Mouse (Mus musculus) megakaryocyte, embryonic 14.5 days (primary cell): ENCODE results near the gene Trpm5. TPM values are rescaled to one million over a fixed set of nuclear protein-coding genes. Genes with fewer than 3 reads are reported as not detected.

Source experiments
- H3K27me3 ChIP-seq: replicated peaks from 2 replicates; pipeline ENCODE3; 2012; ENCODE audit warnings: inconsistent platforms
- H3K36me3 ChIP-seq: replicated peaks from 2 replicates; pipeline ENCODE3; 2012; ENCODE audit warnings: low read length, inconsistent platforms, mixed read lengths
- H3K4me1 ChIP-seq: 2 replicates; pipeline ENCODE4 v1.6.1; 2012; ENCODE audit warnings: inconsistent platforms
- H3K4me3 ChIP-seq: replicated peaks from 2 replicates; pipeline ENCODE3; 2012; ENCODE audit warnings: moderate library complexity, mild to moderate bottlenecking, inconsistent platforms
- H3K9me3 ChIP-seq: 2 replicates; pipeline ENCODE4 v1.6.1; 2012; ENCODE audit warnings: inconsistent platforms
- FLI1 ChIP-seq: IDR thresholded peaks from 2 replicates; pipeline ENCODE4 v1.6.1; 2012; ENCODE audit warnings: low read length, inconsistent platforms, mixed read lengths
- GATA1 ChIP-seq: IDR thresholded peaks from 3 replicates; pipeline ENCODE4 v1.6.1; 2012; ENCODE audit warnings: mixed read lengths, low read length, inconsistent platforms, borderline replicate concordance
- polyA plus RNA-seq: library from polyadenylated mRNA; stranded (reverse); fragments of >175 nt; gene quantifications from 2 replicates; pipeline ENCODE4 v1.2.3, GENCODE M21; 2012; ENCODE audit warnings: low replicate concordance; ENCODE audit not compliant: insufficient read depth

The Trpm5 gene
- polyA plus RNA-seq, 1 experiment, result not detected

DNA sequence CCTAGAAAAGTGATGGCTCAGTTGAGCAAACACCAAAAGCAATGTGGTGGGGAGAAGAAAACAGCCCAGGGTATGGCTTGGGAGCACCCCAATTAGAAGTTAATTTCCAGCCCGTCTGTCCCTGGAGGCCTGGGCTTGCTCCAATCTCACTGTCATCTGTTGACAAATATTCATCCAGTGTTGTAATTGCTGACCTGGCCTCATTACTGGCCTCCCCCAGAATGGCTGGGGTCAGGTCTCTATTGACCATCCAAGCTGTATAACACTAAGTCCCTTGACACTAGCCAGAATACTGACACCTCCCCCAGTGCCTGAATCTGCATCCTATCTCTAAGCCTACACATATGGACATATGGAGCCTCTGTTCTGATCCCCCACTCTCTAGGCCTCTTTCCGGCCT lies 17.1 kb downstream of the Trpm5 start:
- no peak for TF ChIP-seq FLI1
- no peak for TF ChIP-seq GATA1
- H3K27me3 ChIP-seq, result peaks cover 90% of the 10 kb centered on the region

GRCm38 (mm10) chr7:143075394-143075793 lies 19.0 kb downstream of the Trpm5 start:
- TF ChIP-seq FLI1, result no peak
- no peak for TF ChIP-seq GATA1
- no peak overlapping the region for H3K4me3 ChIP-seq

More for the DNA sequence above, 17.1 kb downstream of the Trpm5 start:
- Histone ChIP-seq H3K9me3 (no peaks in the 10 kb centered on the region), H3K36me3 (no peaks in the 10 kb centered on the region), H3K4me3 (no peak overlapping the region), H3K4me1 (peaks cover 34% of the 10 kb centered on the region)

DNA sequence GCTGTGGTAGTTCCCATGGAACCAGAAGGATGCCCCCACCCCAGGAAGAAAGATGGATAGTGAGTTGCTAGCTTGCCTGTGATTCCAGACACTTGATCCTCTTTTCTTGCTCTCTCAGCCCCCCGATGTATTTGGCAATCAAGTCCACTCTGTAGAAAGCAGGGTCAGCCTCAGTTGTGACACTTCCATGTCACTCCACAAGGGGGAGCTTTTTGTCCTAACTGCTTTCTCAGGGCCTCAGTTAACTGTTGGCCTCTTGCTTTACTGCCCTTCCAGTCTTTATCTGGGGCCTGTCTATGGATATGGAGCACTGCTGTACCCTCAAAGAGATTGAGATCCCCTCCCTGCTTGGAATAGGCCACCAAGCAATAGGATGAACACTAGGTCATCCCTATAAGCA lies 21.4 kb downstream of the Trpm5 start:
- Histone ChIP-seq H3K4me3 (no peak overlapping the region), H3K27me3 (peaks cover 47% of the 10 kb centered on the region), H3K4me1 (peaks cover 54% of the 10 kb centered on the region), H3K36me3 (peaks cover 37% of the 10 kb centered on the region), H3K9me3 (no peaks in the 10 kb centered on the region)
- TF ChIP-seq GATA1, result no peak
- no peak for TF ChIP-seq FLI1

More at GRCm38 (mm10) chr7:143075394-143075793, 19.0 kb downstream of the Trpm5 start:
- H3K27me3 ChIP-seq, result peaks cover 70% of the 10 kb centered on the region
- H3K4me1 ChIP-seq, result peaks cover 38% of the 10 kb centered on the region
- peaks cover 16% of the 10 kb centered on the region for H3K36me3 ChIP-seq
- H3K9me3 ChIP-seq, result no peaks in the 10 kb centered on the region

GRCm38 (mm10) chr7:143072605-143073004 lies 21.8 kb downstream of the Trpm5 start:
- H3K4me1 ChIP-seq, result peaks cover 59% of the 10 kb centered on the region
- H3K27me3 ChIP-seq, result peaks cover 42% of the 10 kb centered on the region
- TF ChIP-seq FLI1 (no peak), GATA1 (no peak)
- H3K4me3 ChIP-seq, result no peak overlapping the region
- peaks cover 41% of the 10 kb centered on the region for H3K36me3 ChIP-seq
- H3K9me3 ChIP-seq, result no peaks in the 10 kb centered on the region

GRCm38 (mm10) chr7:143070506-143071070 lies 23.9 kb downstream of the Trpm5 start:
- H3K9me3 ChIP-seq, result no peaks in the 10 kb centered on the region
- TF ChIP-seq FLI1, result no peak
- no peak for TF ChIP-seq GATA1
- peaks cover 22% of the 10 kb centered on the region for H3K27me3 ChIP-seq
- peaks cover 79% of the 10 kb centered on the region for H3K4me1 ChIP-seq
- H3K4me3 ChIP-seq, result peak overlapping the region; percentile 96
- peaks cover 62% of the 10 kb centered on the region for H3K36me3 ChIP-seq

GRCm38 (mm10) chr7:143069751-143070400 lies 24.6 kb downstream of the Trpm5 start:
- TF ChIP-seq FLI1, result no peak
- TF ChIP-seq GATA1, result no peak
- H3K4me1 ChIP-seq, result peaks cover 81% of the 10 kb centered on the region
- no peaks in the 10 kb centered on the region for H3K9me3 ChIP-seq
- H3K36me3 ChIP-seq, result peaks cover 69% of the 10 kb centered on the region
- peaks cover 15% of the 10 kb centered on the region for H3K27me3 ChIP-seq
- peak overlapping the region; percentile 96 for H3K4me3 ChIP-seq

DNA sequence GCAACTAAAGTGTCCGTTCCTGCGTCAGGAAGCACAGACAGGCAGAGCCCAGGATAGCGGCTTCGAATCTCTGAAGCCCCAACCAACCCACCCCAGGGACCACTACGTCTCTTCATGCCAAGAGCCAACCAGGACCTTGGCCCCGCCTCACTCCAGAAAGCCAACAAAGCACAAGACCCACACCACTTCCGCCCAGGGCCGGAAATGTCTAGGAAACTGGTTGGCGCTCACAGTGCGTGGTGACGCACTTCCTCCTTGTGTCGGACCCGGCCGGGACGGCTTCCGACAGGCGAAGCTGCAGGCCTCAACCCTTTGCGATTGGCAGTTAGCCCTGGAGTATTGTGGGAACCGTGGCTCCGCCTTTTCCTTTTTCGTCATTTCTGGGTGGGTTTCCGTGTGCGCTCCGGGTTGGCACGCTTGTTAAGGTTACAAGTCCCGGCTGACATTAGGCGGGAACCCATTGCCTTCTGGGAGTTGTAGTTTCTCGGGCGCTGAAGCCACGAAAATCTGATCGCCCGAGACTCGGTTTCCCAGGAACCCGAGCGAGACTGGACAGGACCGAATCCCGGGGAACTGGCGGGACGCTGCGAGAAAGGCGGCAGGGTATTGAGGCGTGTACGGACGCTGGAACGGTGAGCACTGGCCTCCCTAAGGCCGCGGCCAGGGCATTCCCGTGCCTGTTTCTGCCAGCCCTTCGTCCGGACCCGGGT lies 25.4 kb downstream of the Trpm5 start, which contains the start of gene Tssc4:
Gene Tssc4 (plus strand): TSS at position 368 of the 710 bp plus-strand sequence.
- H3K36me3 ChIP-seq, result peaks cover 77% of the 10 kb centered on the region
- TF ChIP-seq GATA1 (no peak), FLI1 (peak; percentile 96)
- H3K4me1 ChIP-seq, result peaks cover 89% of the 10 kb centered on the region

DNA sequence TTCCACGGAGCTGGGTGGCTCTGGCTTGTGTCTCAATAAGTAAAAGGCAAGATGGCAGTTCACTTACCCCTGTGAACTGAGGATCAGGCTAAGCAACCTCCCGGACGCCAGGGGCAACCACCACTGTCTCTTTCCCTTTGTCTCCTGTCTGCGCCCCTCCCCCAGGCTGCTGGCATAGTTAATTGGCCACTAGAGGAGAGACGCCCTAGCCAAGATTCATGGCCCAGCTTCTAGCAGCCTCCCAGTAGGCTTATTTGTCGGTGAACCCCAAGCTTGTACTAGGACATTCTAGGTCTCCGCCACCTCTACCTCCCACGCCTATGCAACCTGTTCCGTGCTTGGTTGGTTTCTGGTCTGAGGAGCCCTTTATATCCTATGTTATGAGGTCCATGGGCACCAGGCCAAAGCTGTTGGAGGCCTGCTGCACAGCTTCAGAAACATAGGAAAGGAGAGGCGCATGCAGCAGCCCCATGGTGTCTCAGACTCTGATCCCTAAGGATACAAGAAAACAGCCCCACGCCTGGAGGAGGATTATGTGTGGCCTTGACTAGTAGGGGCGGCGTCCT lies 26.0 kb downstream of the Trpm5 start:
- Histone ChIP-seq H3K36me3 (peaks cover 83% of the 10 kb centered on the region), H3K27me3 (peaks cover 2% of the 10 kb centered on the region), H3K4me3 (peak overlapping the region; percentile 96), H3K9me3 (no peaks in the 10 kb centered on the region), H3K4me1 (peaks cover 92% of the 10 kb centered on the region)
- no peak for TF ChIP-seq FLI1
- no peak for TF ChIP-seq GATA1

More for the DNA sequence above, 25.4 kb downstream of the Trpm5 start, which contains the start of gene Tssc4:
- Histone ChIP-seq H3K9me3 (no peaks in the 10 kb centered on the region), H3K27me3 (peaks cover 7% of the 10 kb centered on the region), H3K4me3 (peak within 1 kb of the TSS; percentile 96)

DNA sequence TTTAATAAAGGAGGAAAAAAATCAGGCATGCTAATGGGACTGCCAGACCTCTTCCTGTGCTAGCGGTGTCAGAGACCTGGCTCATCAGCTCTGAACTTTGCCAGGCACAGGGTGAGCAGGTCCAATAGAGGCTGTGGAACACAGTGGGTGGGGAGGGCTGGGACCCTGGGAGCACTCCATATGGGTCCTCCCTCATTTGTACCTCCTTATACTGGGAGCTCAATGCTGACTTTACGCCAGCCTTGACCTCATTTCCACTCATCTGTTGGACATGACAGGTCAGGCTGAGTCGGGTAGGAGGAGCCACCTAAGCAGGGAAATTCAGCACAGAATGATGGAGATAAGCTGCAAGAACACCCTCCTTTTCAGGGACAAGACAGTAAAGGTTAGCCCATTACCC lies 26.5 kb downstream of the Trpm5 start:
- TF ChIP-seq FLI1 (no peak), GATA1 (no peak)
- Histone ChIP-seq H3K4me1 (peaks cover 92% of the 10 kb centered on the region), H3K9me3 (no peaks in the 10 kb centered on the region), H3K36me3 (peaks cover 89% of the 10 kb centered on the region), H3K27me3 (no peaks in the 10 kb centered on the region), H3K4me3 (peak overlapping the region; percentile 96)
